Mouse (Mus musculus): Measurements from ENCODE around the gene Pard3.

Pard3 gene

DNA sequence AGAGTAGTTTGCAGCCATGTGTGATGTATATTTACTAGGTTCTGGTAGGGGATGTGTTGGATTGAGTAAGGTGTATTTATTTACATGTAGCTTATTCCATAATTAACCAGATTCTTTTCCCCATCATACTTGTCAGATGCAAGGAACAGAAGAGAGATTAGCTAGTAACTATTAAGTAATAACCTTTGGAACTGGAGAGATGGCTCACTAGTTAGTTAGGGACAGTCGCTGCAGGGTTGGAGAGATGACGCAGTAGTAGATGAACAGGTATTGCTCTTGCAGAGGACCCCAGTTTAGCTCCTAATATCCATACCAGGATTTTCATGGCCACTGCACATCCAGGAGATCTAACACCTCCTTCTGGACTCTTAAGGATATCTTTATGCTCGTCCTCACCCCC is 207.5 kb downstream of the Pard3 start:
- no peak for DNase-seq (ENCODE audit: inconsistent age in 2 of 2, low spot score in 1 of 2)

DNA sequence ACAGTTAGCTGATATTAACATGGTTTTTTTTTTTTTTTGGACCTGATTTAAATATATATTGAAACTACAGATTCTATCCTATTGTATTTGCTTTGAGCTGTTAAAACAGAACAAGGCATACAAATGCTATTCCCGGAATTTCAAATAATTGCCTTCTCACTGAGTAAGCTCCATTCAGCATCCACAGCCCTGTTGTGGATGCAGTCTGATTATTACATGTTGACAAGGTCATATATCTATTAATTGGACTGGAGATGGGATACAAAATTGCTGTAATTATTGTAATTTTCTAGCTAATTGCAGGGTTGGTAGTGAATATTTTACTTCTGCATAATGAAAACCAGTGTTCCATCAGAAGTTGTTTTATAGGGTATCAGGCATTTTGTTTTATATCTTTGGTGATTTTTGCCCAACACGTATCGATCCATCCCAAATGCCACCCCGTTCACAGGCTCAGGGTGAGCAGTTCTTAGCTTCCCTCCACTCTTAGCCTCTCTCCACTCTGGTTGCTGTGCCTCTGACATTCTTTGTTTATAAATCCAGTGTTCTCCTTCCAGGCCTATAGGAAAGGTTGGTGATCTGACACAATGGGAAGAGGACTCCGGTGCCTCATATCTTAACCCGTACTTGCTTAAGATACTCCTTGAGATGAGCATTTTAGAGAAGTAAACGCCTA is 216.7 kb downstream of the Pard3 start:
- no peak for DNase-seq (ENCODE audit: inconsistent age in 2 of 2, low spot score in 1 of 2)

GRCm38 (mm10) chr8:127281035-127281434 is 217.3 kb downstream of the Pard3 start:
- no peak for DNase-seq (ENCODE audit: inconsistent age in 2 of 2, low spot score in 1 of 2)

DNA sequence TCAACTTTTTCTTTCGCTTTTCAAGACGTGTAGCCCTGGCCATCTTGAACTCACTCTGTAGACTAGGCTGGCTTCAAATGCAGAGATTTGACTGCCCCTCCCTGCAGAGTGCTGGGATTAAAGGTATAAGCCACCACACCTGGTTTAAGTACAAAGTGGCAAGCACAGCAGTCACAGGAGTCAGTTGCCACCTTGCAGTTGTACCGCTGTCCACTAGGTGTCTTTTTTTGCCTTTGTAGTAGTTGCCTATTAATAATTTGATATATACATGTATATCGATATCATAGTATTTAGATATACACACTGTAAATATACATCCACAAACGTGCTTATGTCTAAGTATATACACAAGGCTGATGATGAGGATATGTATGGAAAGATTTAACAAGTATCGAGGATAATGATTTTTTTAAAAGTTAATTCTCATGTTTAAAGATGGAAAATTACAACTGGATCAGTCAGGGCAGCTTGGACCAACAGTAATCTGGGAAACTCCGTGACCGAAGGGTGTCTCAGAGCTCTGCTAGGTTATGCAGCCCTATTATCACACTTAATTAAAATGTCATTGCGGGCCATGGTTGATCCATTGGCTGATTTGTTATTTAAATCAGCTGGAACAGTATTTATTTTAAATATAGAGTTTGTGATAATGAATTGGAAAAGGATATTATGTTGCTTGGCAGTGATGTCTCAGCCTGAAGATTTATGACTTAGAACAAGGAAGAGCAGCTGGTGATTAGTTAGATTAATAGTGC is 220.9 kb downstream of the Pard3 start:
- DNase-seq (ENCODE audit: inconsistent age in 2 of 2, low spot score in 1 of 2): no peak

- peak; percentile 15 to 58 for DNase-seq (ENCODE audit: inconsistent age in 2 of 2, low spot score in 1 of 2)
Measured at GRCm38 (mm10) chr8:127287816-127288215, 224.1 kb downstream of the Pard3 start.

- DNase-seq (ENCODE audit: inconsistent age in 2 of 2, low spot score in 1 of 2): no peak
Measured at GRCm38 (mm10) chr8:127292307-127292706, 228.6 kb downstream of the Pard3 start.

GRCm38 (mm10) chr8:127293025-127293729 is 229.5 kb downstream of the Pard3 start:
- DNase-seq (ENCODE audit: inconsistent age in 2 of 2, low spot score in 1 of 2): no peak

- no peak for DNase-seq (ENCODE audit: inconsistent age in 2 of 2, low spot score in 1 of 2)
Measured at GRCm38 (mm10) chr8:127294061-127294460, 230.4 kb downstream of the Pard3 start.

- DNase-seq (ENCODE audit: inconsistent age in 2 of 2, low spot score in 1 of 2): no peak
Measured at GRCm38 (mm10) chr8:127295848-127296247, 232.2 kb downstream of the Pard3 start.

DNA sequence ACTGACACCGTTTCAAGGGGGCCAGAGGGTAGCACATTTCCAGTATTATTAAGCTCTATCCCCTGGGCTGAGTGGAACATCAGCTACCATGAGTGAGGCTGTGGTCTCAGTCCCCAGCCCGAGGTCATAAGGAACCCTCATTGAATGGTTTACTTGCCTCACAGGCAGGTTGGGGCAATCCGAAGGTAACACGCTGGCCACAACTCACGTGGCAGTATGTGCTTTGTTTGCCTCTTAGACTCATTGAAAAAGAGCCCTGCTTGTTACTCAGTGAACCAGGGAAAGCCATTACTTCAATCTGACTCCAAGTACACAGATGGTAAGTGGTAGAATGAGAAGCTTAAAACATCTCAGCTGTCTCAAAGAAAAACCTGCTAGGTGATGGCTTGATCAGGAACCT is 236.8 kb downstream of the Pard3 start:
- DNase-seq (ENCODE audit: inconsistent age in 2 of 2, low spot score in 1 of 2): no peak

DNA sequence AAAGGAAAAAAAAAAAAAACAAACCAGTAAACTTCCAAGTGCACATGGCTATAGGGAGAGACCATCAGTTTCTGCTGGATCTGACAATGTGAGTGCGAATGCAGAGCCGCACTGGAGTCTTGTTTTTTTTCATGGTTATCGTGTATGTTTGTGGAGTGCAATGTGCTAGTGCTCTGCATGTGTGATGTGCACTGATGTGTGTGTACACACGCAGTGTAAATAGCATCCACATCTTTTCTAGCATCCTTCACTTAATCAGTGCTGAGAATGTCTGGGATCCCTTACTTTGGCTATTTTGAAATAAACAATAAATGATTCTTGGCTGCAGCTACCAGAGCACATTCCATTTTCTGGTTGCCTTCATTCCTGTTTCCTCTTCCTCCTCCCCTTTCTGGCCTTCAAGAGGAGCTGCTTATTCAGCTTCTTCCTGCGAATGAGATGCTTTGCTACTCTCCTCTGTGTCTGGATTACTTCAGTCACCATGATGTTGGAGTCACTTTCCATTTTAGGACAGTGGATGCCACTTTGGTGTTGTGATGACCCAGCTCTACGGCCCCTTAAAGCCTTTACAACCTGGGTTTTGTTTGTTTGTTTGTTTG is 239.3 kb downstream of the Pard3 start:
- no peak for DNase-seq (ENCODE audit: inconsistent age in 2 of 2, low spot score in 1 of 2)

DNA sequence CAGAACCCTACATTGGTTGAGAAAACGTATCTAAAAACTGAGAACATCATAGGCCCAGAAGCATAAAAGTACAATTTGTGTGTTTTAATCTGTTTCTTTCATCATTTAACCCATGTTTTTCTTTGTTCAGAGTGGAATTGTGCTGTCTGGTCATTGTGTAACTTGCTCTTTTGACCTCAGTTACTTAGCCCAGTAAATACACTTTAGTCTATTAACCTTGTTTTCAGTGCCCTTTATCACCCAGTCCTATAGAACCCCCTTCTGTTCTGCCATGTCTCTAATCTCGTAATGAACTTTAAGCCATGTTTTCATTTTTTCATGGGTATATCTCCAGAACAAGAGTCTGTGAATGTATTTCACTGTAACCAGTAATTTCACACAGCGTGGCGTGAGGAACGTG is 243.3 kb downstream of the Pard3 start:
- no peak for DNase-seq (ENCODE audit: inconsistent age in 2 of 2, low spot score in 1 of 2)

GRCm38 (mm10) chr8:127309363-127309762 is 245.7 kb downstream of the Pard3 start:
- no peak for DNase-seq (ENCODE audit: inconsistent age in 2 of 2, low spot score in 1 of 2)

DNA sequence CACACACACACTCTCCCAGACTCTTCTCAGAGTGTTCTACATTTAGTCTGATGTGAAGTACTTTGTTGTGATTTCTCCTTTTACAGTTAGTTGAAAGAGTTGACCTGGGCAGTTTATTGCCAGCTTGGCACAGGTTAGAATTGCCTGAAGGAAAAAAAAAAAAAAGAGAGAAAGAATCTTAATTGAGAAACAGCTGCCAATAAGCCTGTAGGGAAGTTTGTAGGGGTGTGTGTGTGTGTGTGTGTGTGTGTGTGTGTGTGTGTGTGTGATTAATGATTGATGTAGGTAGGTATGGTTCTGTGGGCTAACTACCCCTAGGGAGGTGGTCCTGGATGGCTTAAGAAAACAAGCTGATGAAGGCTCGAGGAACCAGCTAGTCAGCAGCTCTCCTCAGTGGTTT is 252.1 kb downstream of the Pard3 start:
- DNase-seq (ENCODE audit: inconsistent age in 2 of 2, low spot score in 1 of 2): no peak

DNA sequence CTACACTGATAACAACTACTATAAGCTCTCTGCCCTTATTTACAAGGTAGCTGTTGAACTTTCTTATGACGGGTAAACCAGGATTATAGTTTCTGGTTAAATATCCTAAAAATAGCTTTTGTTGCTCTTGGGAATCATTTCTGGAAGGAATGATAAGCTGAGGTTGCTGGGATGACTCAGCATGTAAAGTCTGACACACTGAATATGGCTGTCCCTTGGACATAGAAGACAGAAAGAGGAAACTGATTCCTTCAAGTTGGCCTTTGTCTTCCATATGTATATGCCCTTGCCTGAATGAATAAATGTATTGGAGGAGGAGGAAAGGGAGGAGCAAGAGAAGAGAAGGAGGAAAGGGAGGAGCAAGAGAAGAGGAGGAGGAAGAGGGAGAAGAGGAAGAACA is 254.2 kb downstream of the Pard3 start:
- peak in 1 of 2 experiments; percentile 41 for DNase-seq (ENCODE audit: inconsistent age in 2 of 2, low spot score in 1 of 2)

DNA sequence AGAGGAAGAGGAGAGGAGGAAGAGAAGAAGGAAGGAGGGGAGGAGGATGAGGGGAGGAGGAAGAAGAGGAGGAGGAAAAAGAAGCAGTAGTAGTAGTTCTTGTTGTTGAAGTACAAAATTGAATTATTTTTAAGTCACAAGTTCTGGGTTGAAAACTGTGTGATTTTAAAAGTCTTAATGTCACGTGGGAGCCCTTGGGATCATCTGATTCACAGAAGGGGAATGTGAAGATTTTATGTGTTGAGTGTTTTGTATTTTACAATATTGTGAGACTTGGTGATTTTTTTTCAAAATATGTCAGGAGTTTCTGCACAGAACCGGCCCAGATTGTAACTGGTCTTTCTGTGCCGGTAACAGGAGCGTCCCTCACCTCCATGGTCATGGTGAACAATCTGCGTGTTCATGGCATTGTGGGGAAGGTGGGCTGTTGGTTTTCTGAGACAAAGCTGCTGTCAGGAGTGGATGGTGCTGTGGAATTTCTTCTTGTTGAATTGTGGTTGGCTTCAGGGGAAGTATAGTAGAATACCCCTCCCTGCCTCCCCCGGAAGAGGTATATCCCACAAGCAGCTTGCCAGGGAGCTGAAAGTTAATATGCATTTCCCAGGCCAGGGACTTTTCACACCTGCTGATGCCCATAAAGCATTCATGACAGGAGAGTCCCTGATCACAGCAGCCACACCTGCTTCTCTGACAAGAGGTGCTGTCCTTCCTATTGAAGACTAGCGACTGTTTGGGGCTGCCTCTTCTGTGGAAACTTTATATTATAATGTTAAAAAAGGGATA is 254.9 kb downstream of the Pard3 start:
- DNase-seq (ENCODE audit: inconsistent age in 2 of 2, low spot score in 1 of 2): no peak

- no peak for DNase-seq (ENCODE audit: inconsistent age in 2 of 2, low spot score in 1 of 2)
Measured at GRCm38 (mm10) chr8:127320930-127321329, 257.2 kb downstream of the Pard3 start.

DNA sequence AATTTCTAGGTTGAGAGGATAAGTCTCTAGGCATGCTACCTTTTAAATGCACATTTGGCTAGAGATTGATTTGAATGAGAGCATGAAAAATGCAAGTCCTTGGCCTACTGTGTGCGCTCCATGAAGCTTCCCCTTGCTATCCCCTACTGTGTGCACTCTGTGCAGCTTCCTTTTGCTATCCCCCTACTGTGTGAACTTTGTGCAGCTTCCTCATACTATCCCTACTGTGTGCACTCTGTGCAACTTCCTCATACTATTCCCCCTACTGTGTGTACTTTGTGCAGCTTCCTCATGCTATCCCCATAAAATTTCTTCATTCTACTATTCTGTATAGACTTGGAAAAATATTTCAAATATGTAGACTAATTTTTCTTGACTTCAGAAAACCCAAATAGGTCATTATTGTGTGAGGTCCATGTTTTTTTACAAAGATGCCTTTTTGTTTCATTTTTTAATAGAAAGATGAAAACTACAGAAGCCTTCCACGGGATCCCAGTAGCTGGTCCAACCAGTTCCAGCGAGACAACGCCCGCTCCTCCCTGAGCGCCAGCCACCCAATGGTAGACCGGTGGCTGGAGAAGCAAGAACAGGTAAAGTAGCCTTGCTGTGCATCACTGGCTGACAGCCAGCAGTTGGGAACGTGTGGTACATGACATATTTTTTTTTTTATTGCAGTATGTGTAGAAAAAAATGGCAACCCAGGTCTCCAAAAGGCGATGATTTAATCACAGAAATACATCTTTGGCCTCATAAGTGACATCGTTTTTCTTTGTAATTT is 260.1 kb downstream of the Pard3 start:
- no peak for DNase-seq (ENCODE audit: inconsistent age in 2 of 2, low spot score in 1 of 2)

DNA sequence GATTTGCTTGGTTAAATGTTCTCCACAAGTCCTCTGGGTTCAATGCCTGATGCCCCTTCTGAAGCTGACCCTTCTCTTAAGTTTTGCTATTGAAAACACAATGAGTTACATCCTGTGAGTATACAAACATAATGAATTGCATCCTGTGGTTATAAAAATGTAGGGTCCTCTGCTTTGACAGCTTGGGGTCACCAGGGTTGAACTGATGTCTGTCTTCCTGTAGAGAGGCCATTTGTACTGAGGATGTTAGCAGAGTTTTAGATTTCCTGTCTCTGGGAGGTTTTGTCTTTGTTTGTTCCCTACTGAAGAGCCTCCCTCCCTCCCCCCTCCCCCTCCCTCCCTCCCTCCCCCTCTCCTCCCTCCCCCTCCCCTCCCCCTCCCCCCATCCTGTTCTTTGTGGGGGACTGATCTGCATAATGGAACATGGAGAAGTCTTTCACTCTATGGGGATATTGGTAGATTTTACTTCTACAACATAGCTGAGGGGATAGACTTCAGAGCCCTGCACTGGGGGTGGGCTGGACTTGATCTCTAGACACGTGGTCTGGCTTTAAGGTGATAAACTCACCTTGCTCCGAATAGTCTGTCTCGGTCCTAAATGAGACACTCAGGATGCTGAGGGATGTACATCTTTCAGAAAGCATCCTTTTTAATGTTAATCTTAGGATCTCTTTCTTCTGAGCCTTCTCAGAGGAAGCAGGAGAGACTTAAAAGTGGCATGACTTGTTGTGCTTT is 261.3 kb downstream of the Pard3 start:
- DNase-seq (ENCODE audit: inconsistent age in 2 of 2, low spot score in 1 of 2): no peak

Data from adrenal gland, adult (tissue).